Mouse (Mus musculus): ENCODE data around the gene Cby3.

Cby3 gene

GRCm38 (mm10) chr11:50388217-50388929 lies 34.1 kb downstream of the Cby3 start:
- DNase-seq (ENCODE audit: low spot score), result no peak

- DNase-seq (ENCODE audit: low spot score), result no peak
These were observed 34.7 kb downstream of the Cby3 start for GRCm38 (mm10) chr11:50389011-50389410.

DNA sequence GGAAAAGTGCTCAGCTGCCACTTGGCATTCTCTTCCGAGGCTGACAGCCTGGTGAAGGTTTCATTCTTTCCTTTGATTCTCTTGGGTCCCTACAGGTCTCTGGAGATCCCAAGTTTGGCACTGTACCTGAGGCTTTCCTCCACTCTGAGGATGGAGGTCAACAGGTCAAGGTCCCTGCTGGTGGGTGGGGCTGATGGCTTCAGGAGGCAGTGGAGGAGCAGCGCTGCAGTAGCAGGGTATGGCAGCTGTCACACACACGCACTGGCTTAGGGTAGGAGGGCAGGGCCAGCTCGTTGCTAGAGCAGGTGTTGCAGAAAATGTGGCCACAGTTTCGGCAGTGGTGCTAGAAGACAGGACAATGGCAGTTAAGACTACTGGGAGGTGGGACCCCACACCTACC lies 35.4 kb downstream of the Cby3 start:
- DNase-seq (ENCODE audit: low spot score), result no peak

- DNase-seq (ENCODE audit: low spot score), result no peak
These were observed 37.2 kb downstream of the Cby3 start for GRCm38 (mm10) chr11:50391272-50391960.

DNA sequence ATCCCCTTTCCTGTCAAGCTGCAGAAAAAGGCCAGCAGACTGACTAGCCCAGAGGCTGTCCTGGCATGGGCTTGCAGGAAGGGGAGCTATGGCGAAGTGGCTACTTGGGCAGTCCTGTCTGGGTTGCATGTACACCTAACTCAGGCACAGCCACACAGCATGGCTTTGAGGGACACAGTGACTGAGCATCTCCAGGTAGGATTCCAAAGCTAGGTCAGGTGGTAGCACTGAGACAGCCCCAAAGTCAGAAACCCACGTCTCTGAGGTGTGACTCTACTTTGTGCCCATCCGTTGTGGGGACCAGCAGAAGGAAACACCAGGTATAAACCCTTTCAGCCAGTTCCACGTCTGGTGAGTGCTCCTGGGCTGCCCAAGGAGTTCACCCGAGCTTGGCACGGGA lies 39.0 kb downstream of the Cby3 start:
- DNase-seq (ENCODE audit: low spot score), result no peak

- no peak for DNase-seq (ENCODE audit: low spot score)
These were observed 40.5 kb downstream of the Cby3 start for GRCm38 (mm10) chr11:50394731-50395130.

DNA sequence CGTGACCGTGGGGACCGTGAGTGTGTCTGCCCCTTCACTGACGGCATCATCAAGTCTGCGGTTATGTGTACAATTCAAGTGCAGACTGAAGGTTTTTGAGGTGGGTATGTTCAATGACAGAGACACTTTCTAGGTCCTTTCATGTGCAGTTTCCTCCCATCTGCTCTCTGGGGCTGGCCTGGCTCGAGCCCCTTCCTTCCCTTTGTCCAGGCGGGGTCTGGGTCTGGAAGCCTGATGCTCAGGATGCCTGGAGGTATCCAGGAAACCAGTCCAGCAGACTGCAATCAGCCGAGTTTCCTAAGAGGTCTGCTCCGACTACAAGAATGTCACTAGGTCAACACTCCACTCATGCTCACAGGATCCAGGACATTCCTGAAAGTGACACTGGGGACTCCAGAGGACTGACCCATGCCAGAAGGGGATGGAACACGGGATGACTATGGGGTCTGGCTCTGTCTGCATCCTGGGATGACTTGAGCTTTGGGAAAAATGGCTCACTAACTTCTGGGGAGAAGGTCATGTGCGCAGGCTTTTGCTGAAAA lies 42.6 kb downstream of the Cby3 start:
- no peak for DNase-seq (ENCODE audit: low spot score)

GRCm38 (mm10) chr11:50397316-50397715 lies 43.1 kb downstream of the Cby3 start:
- DNase-seq (ENCODE audit: low spot score), result no peak

- no peak for DNase-seq (ENCODE audit: low spot score)
These were observed 44.5 kb downstream of the Cby3 start for GRCm38 (mm10) chr11:50398803-50399202.

DNA sequence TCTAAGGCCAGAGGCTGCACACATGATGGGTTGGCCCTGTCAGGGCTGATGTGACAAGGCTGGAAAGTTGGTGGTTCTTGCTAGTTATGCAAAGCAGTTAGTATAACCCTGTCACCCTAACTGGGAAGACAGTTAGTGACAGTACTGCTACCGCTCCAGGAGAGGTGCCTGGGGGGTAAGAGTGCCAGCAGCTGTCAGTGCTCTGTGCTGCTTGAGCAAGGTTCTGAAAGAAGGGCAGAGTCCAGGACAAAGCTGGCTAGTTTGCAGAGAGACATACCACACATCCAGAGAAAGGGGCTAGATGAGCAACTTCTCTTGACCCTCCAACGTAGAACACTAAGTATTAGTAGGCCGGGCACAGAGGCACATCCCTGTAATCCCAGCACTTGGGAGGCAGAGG lies 48.2 kb downstream of the Cby3 start:
- DNase-seq (ENCODE audit: low spot score), result no peak

GRCm38 (mm10) chr11:50403367-50404014 lies 49.2 kb downstream of the Cby3 start:
- no peak for DNase-seq (ENCODE audit: low spot score)

GRCm38 (mm10) chr11:50407235-50407634 lies 53.0 kb downstream of the Cby3 start:
- DNase-seq (ENCODE audit: low spot score), result no peak

All from MN1 (cell line).